Mouse (Mus musculus): ENCODE results near the gene Smc6. TPM values are rescaled to one million over a fixed set of nuclear protein-coding genes. Genes with fewer than 3 reads are reported as not detected.

Gene Smc6
- polyA plus RNA-seq, 1 experiment from 2014 or later = 60.6 TPM

DNA sequence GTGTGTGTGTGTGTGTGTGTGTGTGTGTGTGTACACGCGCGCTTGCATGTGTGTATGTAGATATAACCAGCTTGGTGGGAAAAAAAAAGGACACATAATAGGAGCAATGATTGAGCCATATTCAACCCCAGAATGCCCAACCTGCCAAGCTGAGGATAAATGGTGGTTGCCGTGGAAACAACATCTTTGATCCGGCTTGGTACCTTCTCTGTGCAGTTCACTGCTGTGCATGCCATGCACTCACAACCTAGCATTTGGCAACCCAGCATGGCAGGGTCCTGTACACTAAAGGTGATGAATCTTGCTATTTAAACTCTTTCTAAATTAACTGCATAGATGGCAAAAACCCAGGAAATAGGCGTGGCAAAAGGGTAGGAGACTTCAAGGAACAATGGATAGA lies 96.7 kb downstream of the Smc6 start:
- H3K9ac ChIP-seq (replicated peaks) = no peak overlapping the region
- H3K4me1 ChIP-seq (ENCODE audit: insufficient read depth) = no peaks in the 10 kb centered on the region
- 82% methylated on average over 6 of the region's 6 CpGs for WGBS (ENCODE audit: insufficient replicate concordance)
- no peak overlapping the region for H3K4me3 ChIP-seq (ENCODE audit: low read depth, low read length)
- H3K27ac ChIP-seq (ENCODE audit: low read depth) = no peak overlapping the region
- ATAC-seq (no peak), DNase-seq (no peak)
- H3K36me3 ChIP-seq (replicated peaks; ENCODE audit: insufficient read depth, low read length) = no peaks in the 10 kb centered on the region
- no peak overlapping the region for H3K4me2 ChIP-seq (ENCODE audit: low read depth, low read length)
- H3K27me3 ChIP-seq (ENCODE audit: insufficient read depth, low read length) = no peaks in the 10 kb centered on the region
- no peaks in the 10 kb centered on the region for H3K9me3 ChIP-seq (ENCODE audit: low read length)
- TF ChIP-seq CTCF (IDR thresholded peaks at IDR 0.05; ENCODE audit: low read depth) (no peak), EP300 (IDR thresholded peaks at IDR 0.05; ENCODE audit: low read depth) (no peak)

DNA sequence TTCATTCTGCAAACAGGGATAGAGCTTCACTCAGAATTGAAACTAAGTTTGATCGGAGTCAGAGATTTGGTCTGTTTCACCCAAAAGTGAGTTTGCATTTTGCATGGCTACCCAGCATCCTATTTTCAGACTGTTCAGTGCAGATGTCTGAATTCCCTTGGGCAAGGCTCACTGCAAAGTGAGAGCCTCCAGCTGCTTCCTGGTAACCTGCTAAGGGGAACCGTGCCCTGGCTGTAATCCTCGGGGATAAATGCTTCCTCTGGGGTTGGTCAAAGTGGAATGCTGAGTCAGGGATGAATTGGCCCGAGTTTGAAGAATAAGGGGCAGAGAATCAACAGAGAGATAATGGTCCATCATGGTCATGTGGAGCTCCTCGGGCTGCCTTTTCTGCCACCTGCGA lies 99.2 kb downstream of the Smc6 start:
- no peaks in the 10 kb centered on the region for H3K27me3 ChIP-seq (ENCODE audit: insufficient read depth, low read length)
- no peaks in the 10 kb centered on the region for H3K9me3 ChIP-seq (ENCODE audit: low read length)
- no peaks in the 10 kb centered on the region for H3K36me3 ChIP-seq (replicated peaks; ENCODE audit: insufficient read depth, low read length)
- H3K4me3 ChIP-seq (ENCODE audit: low read depth, low read length) = no peak overlapping the region
- no peaks in the 10 kb centered on the region for H3K4me1 ChIP-seq (ENCODE audit: insufficient read depth)
- H3K9ac ChIP-seq (replicated peaks) = no peak overlapping the region
- H3K27ac ChIP-seq (ENCODE audit: low read depth) = no peak overlapping the region
- TF ChIP-seq EP300 (IDR thresholded peaks at IDR 0.05; ENCODE audit: low read depth) = no peak
- TF ChIP-seq CTCF (IDR thresholded peaks at IDR 0.05; ENCODE audit: low read depth) = no peak
- no peak overlapping the region for H3K4me2 ChIP-seq (ENCODE audit: low read depth, low read length)
- WGBS (ENCODE audit: insufficient replicate concordance) = 48% methylated on average over 6 of the region's 6 CpGs
- ATAC-seq (no peak), DNase-seq (no peak)

DNA sequence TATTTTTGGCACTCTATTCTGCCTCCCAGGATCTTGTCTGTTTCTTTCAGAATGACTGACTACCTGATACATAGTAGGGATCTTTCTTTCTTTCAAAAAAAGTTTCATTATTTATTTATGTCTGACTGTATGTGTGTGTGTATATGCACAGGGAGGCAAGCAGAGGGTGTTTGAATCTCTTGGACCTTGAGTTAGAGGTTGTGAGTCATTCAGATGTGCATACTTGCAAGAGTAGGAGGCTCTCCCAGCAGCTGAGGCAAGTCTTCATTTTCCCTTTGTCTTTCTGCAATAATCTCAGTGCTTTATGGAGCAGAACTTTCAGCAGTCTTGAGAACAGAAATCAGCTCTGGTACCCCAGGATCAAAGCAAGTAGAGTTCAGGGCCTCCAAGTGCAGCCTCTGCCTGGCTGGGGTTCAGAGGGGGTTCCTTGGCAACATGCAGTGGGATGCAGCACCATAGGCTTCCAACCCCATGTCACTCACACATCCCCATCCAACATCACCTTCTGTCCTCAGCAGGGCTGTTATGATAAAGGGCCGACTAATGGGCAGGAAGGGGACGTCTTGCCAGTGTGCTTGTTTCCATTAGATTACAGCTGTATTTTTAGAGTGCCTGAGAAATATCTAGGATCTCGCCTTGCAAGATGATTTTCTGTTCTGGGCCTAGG lies 101.5 kb downstream of the Smc6 start:
- Histone ChIP-seq H3K4me1 (ENCODE audit: insufficient read depth) (no peaks in the 10 kb centered on the region), H3K36me3 (replicated peaks; ENCODE audit: insufficient read depth, low read length) (no peaks in the 10 kb centered on the region), H3K9ac (replicated peaks) (no peak overlapping the region), H3K4me3 (ENCODE audit: low read depth, low read length) (no peak overlapping the region), H3K9me3 (ENCODE audit: low read length) (no peaks in the 10 kb centered on the region), H3K27me3 (ENCODE audit: insufficient read depth, low read length) (no peaks in the 10 kb centered on the region), H3K4me2 (ENCODE audit: low read depth, low read length) (no peak overlapping the region), H3K27ac (ENCODE audit: low read depth) (no peak overlapping the region)
- ATAC-seq (no peak), DNase-seq (no peak)
- 46% methylated on average over 3 of the region's 3 CpGs for WGBS (ENCODE audit: insufficient replicate concordance)
- TF ChIP-seq CTCF (IDR thresholded peaks at IDR 0.05; ENCODE audit: low read depth) (no peak), EP300 (IDR thresholded peaks at IDR 0.05; ENCODE audit: low read depth) (no peak)

Small RNA genes within 50 kb of the gene (microRNA-seq; reads per million reads assigned to microRNA genes)
- gene Mir7675 = not detected

Other genes with a start within 250 kb of the Smc6 start
- gene Kcns3, start 114.8 kb upstream of the Smc6 start, polyA plus RNA-seq (2015; fragmentation: Nextera tagmentation; extraction: Ambion mirVana) = 0.08 TPM in 1 of 2 replicates, not detected in the other
- not detected in 2 replicates for gene Msgn1, start 56.9 kb upstream of the Smc6 start, polyA plus RNA-seq (2015; fragmentation: Nextera tagmentation; extraction: Ambion mirVana)
- 3.5 and 4.6 TPM in 2 replicates for gene Gen1, start 85 bp upstream of the Smc6 start, polyA plus RNA-seq (2015; fragmentation: Nextera tagmentation; extraction: Ambion mirVana)
- not detected in 2 replicates for gene Vsnl1, start 170.7 kb downstream of the Smc6 start, polyA plus RNA-seq (2015; fragmentation: Nextera tagmentation; extraction: Ambion mirVana)
- gene Rad51ap2, start 190.2 kb downstream of the Smc6 start, polyA plus RNA-seq (2015; fragmentation: Nextera tagmentation; extraction: Ambion mirVana) = not detected in 2 replicates

All from liver, postnatal 0 days (tissue).